Mouse (Mus musculus): ENCODE data around the gene Cpm.

Cpm gene

GRCm38 (mm10) chr10:117663056-117663864, 34.0 kb downstream of the Cpm start:
- peak in 1 of 2 experiments; percentile 71 for DNase-seq (ENCODE audit: low spot score in 2 of 2)

DNA sequence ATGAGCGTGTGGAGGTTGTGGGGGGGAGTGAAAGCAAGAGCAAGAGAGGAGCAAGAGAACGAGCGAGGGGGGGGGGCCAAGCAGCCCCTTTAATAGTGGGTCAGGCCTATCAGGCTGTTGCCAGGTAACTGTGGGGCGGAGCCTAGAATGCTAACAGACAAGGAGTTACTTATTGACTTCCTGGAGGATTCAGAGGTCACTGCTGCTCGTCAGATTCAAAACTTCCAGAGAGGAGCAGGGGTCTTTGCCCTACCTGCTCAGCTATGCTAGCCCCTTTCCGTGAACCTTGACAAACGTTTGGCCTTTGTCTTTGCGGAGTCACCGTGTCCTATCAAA, 34.5 kb downstream of the Cpm start:
- DNase-seq (ENCODE audit: low spot score in 2 of 2): peak; percentile 17 to 48

DNA sequence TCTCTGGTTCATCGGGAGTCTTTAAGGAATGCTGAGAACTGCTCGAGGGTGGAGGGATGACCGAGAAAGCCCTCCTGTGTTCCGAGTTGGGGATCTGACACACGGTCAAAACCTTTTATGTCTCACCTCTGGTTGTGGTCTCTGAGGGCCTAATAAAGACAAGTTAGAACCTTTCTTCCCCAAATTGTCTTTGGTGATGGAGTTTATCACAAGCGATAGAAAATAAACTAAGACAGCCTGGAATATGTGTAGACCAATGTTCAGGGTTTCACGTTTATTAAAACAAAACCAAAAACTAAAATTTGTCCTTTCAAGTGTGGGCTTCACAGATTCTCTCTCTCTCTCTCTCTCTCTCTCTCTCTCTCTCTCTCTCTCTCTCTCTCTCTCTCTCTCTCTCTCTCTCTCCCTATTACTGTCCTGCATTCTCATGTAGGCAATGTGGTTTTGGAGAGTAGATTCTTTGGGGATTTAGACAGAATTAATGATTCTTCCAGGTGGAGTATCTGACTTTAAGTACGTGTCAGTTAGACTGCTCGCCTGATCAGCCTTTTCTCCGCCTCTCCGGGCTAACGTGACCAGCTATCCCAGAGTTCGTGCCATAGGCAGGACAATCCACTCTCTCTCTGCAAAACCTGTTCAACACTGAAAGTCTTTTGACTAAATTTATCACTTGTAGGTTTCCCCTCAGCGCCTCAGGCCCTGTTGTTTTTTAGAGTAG, 35.1 kb downstream of the Cpm start:
- no peak for DNase-seq (ENCODE audit: low spot score in 2 of 2)

DNA sequence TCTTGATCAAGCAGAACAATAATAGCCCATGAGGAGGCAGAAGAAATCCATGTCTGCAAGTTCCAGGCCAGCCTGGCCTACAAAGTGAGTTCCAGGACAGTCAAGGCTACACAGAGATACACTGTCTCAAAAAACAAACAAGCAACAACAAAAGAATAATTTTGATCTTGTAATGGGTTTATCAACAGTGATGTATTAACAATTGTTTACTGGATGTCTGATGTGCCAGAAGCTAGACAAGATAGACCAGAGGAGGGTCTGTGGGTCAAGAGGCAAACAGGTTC, 35.6 kb downstream of the Cpm start:
- no peak for DNase-seq (ENCODE audit: low spot score in 2 of 2)

GRCm38 (mm10) chr10:117665376-117666275, 36.3 kb downstream of the Cpm start:
- no peak for DNase-seq (ENCODE audit: low spot score in 2 of 2)

- no peak for DNase-seq (ENCODE audit: low spot score in 2 of 2)
These were observed 37.1 kb downstream of the Cpm start for GRCm38 (mm10) chr10:117666361-117666760.

DNA sequence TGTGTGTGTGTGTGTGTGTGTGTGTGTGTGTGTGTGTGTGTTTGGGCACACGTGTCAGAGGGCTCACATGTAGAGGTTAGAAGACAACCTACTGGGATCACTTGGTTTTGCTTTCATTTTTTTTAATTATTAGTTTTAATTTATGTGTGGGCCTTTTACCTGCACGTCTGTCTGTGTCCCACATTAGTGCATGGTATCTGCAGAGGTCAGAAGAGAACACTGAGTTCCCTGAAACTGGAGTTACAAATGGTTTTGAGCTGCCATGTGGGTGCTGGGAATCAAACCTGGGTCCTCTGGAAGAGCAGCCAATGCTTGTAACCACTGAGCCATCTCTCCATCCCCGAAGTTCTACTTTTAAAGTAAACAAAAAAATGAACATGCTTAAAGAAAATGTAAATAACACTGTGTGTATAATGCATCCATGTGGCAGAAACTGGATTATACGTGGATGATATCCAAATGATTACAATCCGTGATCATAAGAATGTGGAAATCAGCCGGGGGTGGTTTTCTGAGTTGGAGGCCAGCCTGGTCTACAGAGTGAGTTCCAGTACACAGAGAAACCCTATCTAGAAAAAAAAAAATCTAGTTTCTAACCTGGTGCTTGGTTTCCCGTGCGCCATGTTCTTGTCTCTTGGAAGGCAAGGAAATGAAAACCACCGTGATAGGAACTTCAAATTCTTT, 37.8 kb downstream of the Cpm start:
- no peak for DNase-seq (ENCODE audit: low spot score in 2 of 2)

GRCm38 (mm10) chr10:117667663-117668507, 38.6 kb downstream of the Cpm start:
- no peak for DNase-seq (ENCODE audit: low spot score in 2 of 2)

DNA sequence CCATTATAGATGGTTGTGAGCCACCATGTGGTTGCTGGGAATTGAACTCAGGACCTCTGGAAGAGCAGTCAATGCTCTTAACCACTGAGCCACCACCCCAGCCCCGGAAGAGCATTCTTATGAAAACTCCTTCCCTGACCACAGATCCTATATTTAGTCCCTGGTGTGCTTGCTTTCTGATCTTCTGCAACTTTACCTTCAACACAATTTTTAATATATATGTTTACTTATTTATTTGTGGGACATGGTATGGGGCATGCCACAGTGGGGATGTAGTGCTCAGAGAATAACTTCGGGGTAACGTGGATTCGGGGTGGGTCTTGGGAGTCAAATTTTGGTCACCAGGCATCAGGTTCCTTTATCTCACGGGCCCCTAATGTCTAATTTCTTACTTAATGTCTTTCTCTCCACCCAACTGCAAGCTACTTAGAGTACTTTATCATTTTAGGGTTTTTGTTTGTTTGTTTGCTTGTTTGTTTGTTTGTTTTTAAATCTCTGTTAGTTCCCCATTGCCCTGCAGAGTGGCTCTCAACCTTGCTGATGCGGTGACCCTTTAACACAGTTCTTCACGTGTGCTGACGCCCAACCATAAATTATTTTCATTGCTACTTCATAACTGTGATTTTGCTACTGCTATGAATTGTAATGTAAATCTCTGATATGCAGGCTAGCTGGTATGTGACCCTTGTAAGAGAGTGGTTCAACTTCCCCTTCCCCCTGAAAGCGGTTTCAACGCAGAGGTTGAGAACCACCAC, 39.4 kb downstream of the Cpm start:
- no peak for DNase-seq (ENCODE audit: low spot score in 2 of 2)

- no peak for DNase-seq (ENCODE audit: low spot score in 2 of 2)
These were observed 40.3 kb downstream of the Cpm start for GRCm38 (mm10) chr10:117669449-117670090.

- DNase-seq (ENCODE audit: low spot score in 2 of 2): no peak
These were observed 40.8 kb downstream of the Cpm start for GRCm38 (mm10) chr10:117670092-117670491.

GRCm38 (mm10) chr10:117670791-117671190, 41.5 kb downstream of the Cpm start:
- DNase-seq (ENCODE audit: low spot score in 2 of 2): no peak

DNA sequence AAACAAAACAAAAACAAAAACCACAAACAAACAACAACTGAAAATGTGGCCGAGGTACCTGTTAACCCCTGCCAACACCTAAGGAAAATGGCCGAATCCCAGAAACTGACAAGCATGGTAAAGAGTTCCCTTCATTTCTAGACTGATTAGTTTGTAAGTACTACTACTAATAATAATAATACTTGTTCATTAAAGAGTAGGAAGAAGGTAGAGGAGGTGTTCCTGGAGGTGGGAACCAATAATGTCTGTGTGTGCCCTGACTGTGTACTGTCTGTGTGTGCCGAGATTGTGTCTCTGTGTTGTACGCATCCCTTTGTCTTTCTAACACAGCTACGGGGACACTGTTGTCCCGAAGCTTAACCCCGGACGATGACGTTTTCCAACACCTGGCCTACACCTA, 42.0 kb downstream of the Cpm start:
- no peak for DNase-seq (ENCODE audit: low spot score in 2 of 2)

GRCm38 (mm10) chr10:117671930-117672666, 42.8 kb downstream of the Cpm start:
- no peak for DNase-seq (ENCODE audit: low spot score in 2 of 2)

DNA sequence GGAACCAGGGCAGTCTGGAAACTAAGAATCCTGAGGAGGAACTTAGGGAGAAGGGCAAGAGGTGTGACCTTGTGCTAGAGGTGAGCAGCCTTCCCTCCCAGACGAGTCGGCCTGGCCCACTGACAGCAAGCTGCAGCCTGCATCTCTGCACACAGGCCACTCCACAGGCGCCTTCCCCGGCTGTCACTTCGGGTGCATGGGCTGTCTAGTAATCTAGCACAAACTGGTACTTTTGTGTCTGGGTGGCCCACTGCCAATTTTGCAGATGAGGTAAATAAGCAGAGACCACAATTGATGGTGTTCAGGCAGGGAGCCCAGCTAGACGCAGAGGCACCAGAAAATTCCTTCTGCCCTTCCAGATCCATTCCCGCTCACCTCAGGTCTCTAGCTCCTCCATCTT, 43.4 kb downstream of the Cpm start:
- DNase-seq (ENCODE audit: low spot score in 2 of 2): no peak

- DNase-seq (ENCODE audit: low spot score in 2 of 2): no peak
These were observed 44.6 kb downstream of the Cpm start for GRCm38 (mm10) chr10:117673913-117674312.

DNA sequence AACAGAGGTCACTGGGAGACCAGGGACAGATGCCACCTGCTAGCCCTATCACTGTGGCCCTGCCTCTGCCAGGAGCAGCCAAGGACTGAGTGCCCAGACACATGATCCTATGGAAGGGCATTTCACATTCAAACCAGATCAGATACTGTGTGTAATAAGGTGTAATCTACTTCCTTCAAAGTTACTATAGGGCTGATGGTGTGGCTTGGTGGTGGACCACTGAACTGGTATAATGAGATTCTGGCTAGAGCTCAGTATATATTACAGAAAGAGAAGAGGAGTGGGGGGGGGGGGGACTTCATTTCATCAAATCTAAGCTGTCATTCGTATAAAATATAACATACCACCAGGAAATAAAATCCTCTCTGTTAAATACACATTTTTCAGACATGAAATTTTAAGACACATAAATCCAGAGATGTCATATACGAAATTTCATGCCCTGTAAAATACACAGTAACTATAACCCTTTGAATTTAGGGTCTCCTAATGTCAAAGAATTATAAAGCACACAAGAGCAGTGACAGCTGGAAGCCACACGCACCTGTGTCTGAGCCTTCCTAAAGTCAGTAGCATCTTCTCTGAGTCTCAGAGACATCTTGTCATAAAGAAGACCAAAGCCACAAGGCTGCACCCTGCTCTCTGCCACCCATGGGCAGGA, 45.2 kb downstream of the Cpm start:
- no peak for DNase-seq (ENCODE audit: low spot score in 2 of 2)
